Mouse (Mus musculus): ENCODE results near the gene Pck2. TPM values are rescaled to one million over a fixed set of nuclear protein-coding genes. Genes with fewer than 3 reads are reported as not detected.

Pck2 gene
- polyA plus RNA-seq, 1 experiment, result 44.7 TPM

DNA sequence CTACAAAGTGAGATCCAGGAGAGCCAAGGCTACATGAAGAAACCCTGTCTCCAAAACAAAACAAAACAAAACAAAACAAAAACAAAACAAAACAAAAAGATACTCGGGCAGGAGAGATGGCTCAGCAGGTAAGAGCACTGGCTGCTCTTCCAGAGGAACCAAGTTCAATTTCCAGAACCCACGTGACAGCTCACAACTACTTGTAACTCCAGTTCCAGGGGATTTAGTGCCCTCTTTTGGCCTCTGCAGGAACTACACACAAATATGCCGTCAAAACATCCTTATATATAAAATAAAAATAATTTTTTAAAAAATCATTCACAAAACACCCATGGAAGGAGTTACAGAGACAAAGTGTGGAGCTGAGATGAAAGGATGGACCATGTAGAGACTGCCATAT is 12.1 kb upstream of the Pck2 start:
- no peak for DNase-seq (ENCODE audit: low spot score)

DNA sequence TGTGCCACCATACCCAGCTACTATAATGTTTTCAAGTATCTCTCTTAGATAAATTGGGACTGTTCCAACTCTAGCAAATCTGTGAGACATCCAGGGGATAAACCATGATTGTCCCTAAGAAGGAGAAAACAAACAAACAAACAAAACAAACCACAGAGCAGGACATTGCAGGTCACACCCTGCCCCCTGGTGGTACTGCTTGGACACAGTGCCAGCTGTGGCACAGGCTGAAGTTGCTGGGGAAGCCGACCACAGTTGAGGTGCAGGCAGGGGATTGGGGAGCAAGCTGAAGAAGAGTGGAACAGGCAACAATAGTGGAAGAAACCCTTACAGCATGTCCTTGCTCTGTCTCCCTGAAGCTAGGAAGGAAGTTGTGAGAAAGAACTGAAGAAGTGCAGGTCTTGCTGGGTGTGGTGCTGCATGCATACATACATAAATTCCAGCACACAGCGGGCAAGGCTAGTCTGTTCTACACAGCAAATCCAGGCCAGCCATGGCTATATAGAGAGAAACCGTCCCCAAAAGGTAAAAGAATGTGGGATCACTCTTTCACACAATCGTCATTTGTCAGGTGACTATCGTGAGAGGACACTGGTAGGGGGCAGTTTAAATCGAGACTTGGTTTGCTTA is 3.8 kb upstream of the Pck2 start:
- no peak for DNase-seq (ENCODE audit: low spot score)

DNA sequence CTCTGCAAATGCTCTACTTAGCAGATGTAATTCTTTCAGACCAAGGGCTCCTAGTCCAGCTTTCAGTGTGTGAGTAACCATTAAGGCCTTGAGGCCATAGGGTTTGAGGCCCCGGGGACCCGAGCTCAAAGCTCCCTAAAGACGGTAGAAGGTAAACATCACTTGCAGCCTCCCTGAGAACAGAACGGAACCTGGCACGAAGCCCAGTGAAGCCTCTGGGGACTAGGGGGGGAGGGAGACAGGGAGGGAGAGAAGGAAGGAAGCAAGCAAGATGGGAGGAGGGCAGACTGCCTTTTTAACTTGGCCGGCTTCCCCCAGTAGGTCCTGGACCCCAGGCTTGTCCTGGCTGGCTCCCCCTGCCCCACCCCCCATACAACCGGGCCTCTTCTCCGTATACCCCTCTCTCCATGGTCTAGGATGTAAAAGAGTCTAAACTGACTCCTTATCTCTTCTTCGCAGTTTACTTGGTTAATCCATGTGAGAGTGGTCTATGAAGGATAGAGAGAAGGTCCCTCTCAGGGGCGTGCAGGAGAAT is 788 bp downstream of the Pck2 start:
- DNase-seq (ENCODE audit: low spot score), result peak; percentile 69

GRCm38 (mm10) chr14:55542268-55542667 is 2.2 kb downstream of the Pck2 start:
- no peak for DNase-seq (ENCODE audit: low spot score)

- no peak for DNase-seq (ENCODE audit: low spot score)
These were observed 4.3 kb downstream of the Pck2 start for GRCm38 (mm10) chr14:55544334-55544733.

DNA sequence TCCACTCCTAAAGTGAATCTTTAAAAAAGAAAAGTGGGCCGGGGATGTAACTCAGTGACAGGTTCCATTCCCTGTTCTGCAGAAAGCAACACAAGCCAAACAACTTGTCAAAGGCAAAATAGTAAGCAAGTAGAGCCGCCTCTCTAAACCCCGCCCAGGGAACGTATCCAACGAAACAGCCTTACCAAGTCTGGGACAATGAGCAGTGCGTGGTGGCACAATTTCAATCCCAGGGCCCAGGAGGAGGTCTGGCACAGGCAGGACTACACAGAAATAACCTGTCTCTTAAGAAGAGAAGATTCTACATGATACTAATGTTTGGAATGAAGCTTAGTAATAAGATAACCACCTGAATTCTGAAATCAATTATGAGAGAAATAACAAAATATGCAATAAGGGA is 10.1 kb downstream of the Pck2 start:
- no peak for DNase-seq (ENCODE audit: low spot score)

GRCm38 (mm10) chr14:55551347-55551746 is 11.3 kb downstream of the Pck2 start:
- no peak for DNase-seq (ENCODE audit: low spot score)

DNA sequence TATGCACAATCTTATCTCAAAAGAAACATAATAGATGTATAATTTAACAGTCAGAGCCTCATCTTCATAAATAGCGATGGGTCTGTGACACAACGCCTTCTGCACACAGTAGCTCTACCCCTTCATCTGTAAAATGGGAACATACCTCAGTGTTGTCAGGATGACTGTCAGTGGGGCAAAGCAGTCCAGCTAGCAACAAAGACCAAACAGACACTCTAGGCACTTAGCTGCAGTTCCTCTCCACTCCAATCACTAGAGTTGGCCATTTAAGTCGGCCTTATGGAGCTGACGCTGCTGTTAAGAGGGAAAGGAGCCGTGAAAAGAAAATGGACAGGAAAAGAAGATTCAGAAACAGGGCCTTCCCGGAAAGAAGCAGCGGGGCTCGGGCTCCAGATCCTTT is 11.7 kb downstream of the Pck2 start:
- DNase-seq (ENCODE audit: low spot score), result no peak

- no peak for DNase-seq (ENCODE audit: low spot score)
These were observed 14.6 kb downstream of the Pck2 start for GRCm38 (mm10) chr14:55554635-55555034.

DNA sequence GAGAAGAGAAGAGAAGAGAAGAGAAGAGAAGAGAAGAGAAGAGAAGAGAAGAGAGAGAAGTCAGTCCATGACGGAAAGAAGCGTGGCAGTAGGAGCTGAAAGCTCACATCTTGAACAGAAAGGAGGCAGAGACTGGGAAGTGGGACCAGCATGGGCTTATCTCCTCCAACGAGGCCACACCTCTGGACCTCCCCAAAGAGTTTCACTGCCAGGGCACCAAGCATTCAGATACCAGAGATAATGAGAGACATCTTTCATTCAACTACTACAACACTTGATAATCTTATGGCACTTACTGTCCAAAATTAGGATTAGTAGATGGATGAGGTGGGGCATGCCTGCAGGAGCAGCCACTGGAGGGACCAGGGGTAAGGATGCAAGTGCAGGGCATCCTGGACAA is 15.7 kb downstream of the Pck2 start:
- DNase-seq (ENCODE audit: low spot score), result no peak

GRCm38 (mm10) chr14:55557003-55557402 is 16.9 kb downstream of the Pck2 start:
- peak; percentile 56 for DNase-seq (ENCODE audit: low spot score)

DNA sequence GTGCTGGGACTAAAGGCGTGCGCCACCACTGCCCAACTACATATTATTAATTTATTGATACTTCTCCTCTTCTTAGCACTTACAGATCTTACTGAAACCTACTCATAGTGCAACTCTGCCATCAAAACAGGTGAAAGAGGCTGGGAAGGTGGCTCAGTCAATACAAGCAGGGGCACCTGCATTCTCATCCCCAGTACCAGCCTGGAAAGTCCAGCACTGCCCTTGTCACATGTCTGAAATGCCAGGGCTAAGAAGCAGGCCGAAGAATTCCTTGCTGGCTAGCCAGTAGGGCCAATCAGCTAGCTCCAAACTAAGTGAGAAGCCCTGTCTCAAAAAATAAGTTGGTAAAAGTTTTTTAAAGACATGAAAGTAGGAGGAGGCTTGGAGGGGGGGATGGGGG is 17.5 kb downstream of the Pck2 start:
- no peak for DNase-seq (ENCODE audit: low spot score)

- no peak for DNase-seq (ENCODE audit: low spot score)
These were observed 18.8 kb downstream of the Pck2 start for GRCm38 (mm10) chr14:55558740-55559448.

DNA sequence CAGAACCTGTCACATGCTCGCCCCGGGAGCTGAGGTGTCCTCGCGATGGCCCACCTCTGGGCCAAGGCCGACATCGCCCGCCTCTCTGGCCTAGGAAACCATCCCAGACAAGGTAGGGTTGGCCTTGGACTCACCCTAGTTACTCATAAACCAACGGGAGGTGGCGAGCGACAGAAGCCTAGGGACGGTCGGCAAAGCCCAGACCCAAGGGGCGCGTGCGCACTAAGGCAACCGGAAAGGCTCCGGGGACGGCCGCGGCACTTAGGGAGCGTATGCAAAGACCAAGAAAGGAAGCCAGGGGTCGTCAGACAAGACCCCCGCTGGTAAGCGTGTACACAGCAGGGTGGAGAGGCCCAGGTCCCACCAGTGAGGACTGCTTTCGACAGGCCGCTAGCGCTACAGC is 19.7 kb downstream of the Pck2 start, which contains the start of gene Dcaf11:
Gene Dcaf11 (plus strand): TSS at position 208 of the 403 bp plus-strand sequence.
- peak; percentile 81 for DNase-seq (ENCODE audit: low spot score)

DNA sequence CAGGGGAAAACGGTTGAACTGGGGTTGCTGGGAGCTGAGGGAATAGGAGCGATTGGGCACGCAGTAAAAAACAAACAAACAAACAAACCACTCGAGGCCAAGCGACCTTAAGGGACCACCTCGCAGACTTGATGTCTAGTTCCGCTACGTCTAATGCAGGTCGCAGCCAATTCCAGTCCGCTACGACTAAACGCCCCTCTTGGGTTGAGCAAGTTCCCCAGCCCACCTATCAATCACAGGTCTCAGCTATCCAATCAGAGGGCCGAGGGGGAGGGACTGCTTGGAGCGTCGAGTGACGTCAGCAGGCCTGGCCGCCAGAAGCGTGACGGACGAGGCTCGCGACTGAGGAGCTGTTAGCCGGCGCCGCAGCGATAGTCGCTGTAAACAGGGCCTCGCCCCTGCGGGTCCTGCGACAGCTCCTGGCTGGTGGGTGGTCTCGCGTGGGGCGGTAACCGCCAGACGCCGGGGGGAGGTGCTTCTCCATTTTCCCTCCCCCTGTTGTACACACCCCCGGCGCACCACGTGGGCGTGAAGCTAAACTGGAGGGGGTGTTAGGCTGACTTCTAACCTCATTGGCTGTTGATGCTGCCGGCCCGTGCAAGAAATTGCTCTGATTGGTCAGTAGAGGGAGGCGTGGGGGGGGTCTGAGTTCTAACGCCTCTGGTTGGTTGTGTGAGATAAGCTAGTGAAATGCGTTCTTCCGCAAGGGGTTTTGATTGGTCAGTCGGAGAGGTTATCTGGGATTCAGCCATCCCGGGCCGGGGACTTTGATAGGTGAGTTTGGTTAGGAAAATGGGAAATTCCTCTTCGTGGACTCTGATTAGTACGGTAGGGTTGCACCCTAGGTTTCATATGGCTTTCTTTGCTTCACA is 20.4 kb downstream of the Pck2 start, which contains the start of gene A730061H03Rik:
Gene A730061H03Rik (minus strand): TSS at position 205 of the 872 bp plus-strand sequence.
- DNase-seq (ENCODE audit: low spot score), result peak; percentile 97

- DNase-seq (ENCODE audit: low spot score), result no peak
These were observed 21.8 kb downstream of the Pck2 start for GRCm38 (mm10) chr14:55561860-55562259.

GRCm38 (mm10) chr14:55563249-55563648 is 23.2 kb downstream of the Pck2 start:
- no peak for DNase-seq (ENCODE audit: low spot score)

DNA sequence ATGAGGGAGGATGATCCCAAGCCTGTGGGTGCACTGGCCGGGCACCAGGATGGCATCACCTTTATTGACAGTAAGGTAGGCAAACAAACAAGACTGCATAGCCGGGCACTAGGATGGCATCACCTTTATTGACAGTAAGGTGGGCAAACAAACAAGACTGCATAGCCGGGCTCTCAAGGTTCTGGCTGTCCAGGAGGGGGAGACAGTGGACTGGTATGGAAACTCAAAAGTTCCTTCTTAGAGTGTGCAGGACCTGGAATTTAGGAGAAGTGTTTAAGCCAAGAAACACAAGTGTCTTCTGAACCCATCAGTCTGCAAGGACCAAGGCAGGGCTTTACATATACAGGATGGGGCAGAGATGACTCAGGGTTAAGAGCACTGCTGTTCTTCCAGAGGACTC is 25.7 kb downstream of the Pck2 start:
- no peak for DNase-seq (ENCODE audit: low spot score)

DNA sequence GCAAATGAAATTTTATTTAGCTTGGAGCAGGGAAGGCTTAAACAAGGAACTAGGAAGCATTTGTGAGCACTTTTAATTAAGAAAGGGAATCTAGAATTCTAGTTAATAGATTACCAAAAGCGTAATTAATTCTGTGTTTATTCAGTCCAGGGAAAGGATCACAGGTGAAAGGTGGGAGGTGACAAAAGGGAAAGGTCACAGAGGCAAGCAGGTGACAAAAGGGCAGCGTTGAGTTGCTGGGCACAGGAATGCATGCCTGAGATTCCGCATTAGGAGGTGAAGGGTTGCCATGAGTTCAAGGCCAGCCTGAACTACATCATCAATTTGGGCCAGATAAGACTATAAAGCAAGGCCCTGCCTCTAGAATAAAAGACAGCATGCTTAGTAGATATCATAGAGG is 27.4 kb downstream of the Pck2 start:
- DNase-seq (ENCODE audit: low spot score), result no peak

DNA sequence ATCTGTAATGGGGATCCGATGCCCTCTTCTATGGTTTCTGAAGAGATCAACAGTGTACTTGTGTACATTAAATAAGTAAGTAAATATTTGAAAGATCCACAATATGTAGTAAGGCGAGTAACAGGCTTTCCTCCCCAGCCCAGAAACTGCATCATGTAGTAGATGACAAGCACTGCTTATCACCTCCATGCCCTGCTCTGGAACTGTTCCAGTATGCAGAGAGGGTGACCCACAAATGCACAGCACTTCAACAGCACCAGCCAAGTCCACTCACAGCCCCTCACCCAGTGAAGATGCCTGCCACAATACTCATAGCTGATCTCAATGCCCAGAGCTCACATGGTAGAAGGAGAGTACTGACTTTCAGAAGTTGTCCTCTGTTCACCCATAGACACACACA is 30.5 kb downstream of the Pck2 start:
- no peak for DNase-seq (ENCODE audit: low spot score)

DNA sequence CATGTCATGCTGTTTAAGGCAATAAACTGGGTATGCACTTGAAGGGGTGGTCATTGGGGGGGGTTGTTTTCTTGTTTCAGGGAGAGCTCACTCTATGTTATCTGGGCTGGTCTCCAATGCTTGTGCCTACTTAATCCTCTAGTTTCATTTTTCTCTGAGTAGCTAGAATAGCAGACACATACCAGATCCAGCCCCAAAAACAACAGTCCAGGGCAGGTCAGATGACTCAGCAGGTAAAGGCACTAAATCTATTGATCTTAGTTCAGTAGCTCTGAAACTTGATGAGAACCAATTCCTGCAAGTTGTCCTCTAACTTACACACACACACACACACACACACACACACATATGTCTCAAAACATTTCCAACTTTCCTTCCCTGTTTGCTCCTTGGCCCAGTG is 31.7 kb downstream of the Pck2 start:
- no peak for DNase-seq (ENCODE audit: low spot score)

GRCm38 (mm10) chr14:55575302-55575701 is 35.2 kb downstream of the Pck2 start, which contains the start of gene Fitm1:
TSS of gene Fitm1 (plus strand) at chr14:55575617.
- DNase-seq (ENCODE audit: low spot score), result no peak

All from urinary bladder, adult 2 months (tissue).